Mouse (Mus musculus) midbrain, embryonic 12.5 days (tissue): ENCODE results near the gene Tmem202. TPM values are rescaled to one million over a fixed set of nuclear protein-coding genes. Genes with fewer than 3 reads are reported as not detected.
A peak's percentile ranks its signal among the peaks of the same experiment; 100 is the strongest.

Experiments
- ATAC-seq: fragments of 200-750 bp; cut with Nextera tagmentation; 2 replicates; pipeline ENCODE4 v1.8.0; 2017; ENCODE audit warnings: low read depth, moderate TSS enrichment, moderate library complexity; ENCODE audit not compliant: low FRiP score
- H3K27ac ChIP-seq: fragments of 300-500 bp; sonication (generic); replicated peaks from 2 replicates; pipeline ENCODE4 v1.5.1; 2016; ENCODE audit warnings: mild to moderate bottlenecking
- H3K27me3 ChIP-seq: fragments of 300-500 bp; sonication (generic); 2 replicates; pipeline ENCODE4 v1.6.1; 2016; ENCODE audit warnings: mild to moderate bottlenecking
- H3K36me3 ChIP-seq: fragments of 300-500 bp; sonication (generic); 2 replicates; pipeline ENCODE4 v1.6.1; 2016
- H3K4me1 ChIP-seq: fragments of 300-500 bp; sonication (generic); 2 replicates; pipeline ENCODE4 v1.6.1; 2016
- H3K4me2 ChIP-seq: fragments of 300-500 bp; sonication (generic); replicated peaks from 2 replicates; pipeline ENCODE4 v1.6.1; 2016; ENCODE audit warnings: mild to moderate bottlenecking, moderate library complexity
- H3K4me3 ChIP-seq: fragments of 300-500 bp; sonication (generic); 2 replicates; pipeline ENCODE4 v1.5.1; 2016; ENCODE audit warnings: mild to moderate bottlenecking
- H3K9ac ChIP-seq: fragments of 300-500 bp; sonication (generic); replicated peaks from 2 replicates; pipeline ENCODE4 v1.6.1; 2016; ENCODE audit warnings: mild to moderate bottlenecking, moderate library complexity
- H3K9me3 ChIP-seq: fragments of 300-500 bp; sonication (generic); 2 replicates; pipeline ENCODE4 v1.6.1; 2016; ENCODE audit warnings: mild to moderate bottlenecking
- WGBS: fragments of 180-500 bp; shearing (Covaris S2); methylation state at CpG from one replicate; pipeline ENCODE4 v1.1.7; 2016; 5-methylcytosine and 5-hydroxymethylcytosine counted together
- polyA plus RNA-seq: library from polyadenylated mRNA; unstranded; fragments of >200 nt; fragmentation: Nextera tagmentation; extraction: Ambion mirVana; gene quantifications from 2 replicates; pipeline ENCODE4 v1.2.1, GENCODE M21; 2016

Gene Tmem202
- polyA plus RNA-seq: 0.21 TPM in 1 of 2 replicates, not detected in the other

GRCm38 (mm10) chr9:59539441-59540137 is at the start of gene Tmem202, which contains the start of gene Hexa:
Tmem202 (minus strand) TSS chr9:59539847.
Hexa (plus strand) TSS chr9:59539540.
- Histone ChIP-seq H3K27me3 (peaks cover 14% of the 10 kb centered on the region), H3K9ac (peak within 1 kb of the TSS; percentile 70), H3K4me1 (peaks cover 31% of the 10 kb centered on the region), H3K9me3 (no peaks in the 10 kb centered on the region), H3K4me3 (peak within 1 kb of the TSS; percentile 57), H3K36me3 (no peaks in the 10 kb centered on the region), H3K4me2 (peak within 1 kb of the TSS; percentile 69), H3K27ac (no peak within 1 kb of the TSS)
- peak; percentile 93 for ATAC-seq
- 5% methylated on average over 55 of the region's 55 CpGs for WGBS

GRCm38 (mm10) chr9:59588710-59589671 is 49.3 kb upstream of the Tmem202 start:
- H3K9me3 ChIP-seq: no peaks in the 10 kb centered on the region
- H3K9ac ChIP-seq: no peak overlapping the region
- H3K27me3 ChIP-seq: peaks cover 48% of the 10 kb centered on the region

GRCm38 (mm10) chr9:59588252-59588651 is 48.6 kb upstream of the Tmem202 start:
- Histone ChIP-seq H3K27ac (peak overlapping the region; percentile 54), H3K4me2 (no peak overlapping the region; the same call in 1 of the 2 replicates), H3K27me3 (peaks cover 49% of the 10 kb centered on the region), H3K4me3 (no peak overlapping the region), H3K36me3 (no peaks in the 10 kb centered on the region), H3K9me3 (no peaks in the 10 kb centered on the region), H3K4me1 (peaks cover 25% of the 10 kb centered on the region), H3K9ac (no peak overlapping the region)
- no peak for ATAC-seq
- 46% methylated on average over 5 of the region's 5 CpGs for WGBS

More at GRCm38 (mm10) chr9:59588710-59589671, 49.3 kb upstream of the Tmem202 start:
- ATAC-seq: peak; percentile 89
- Histone ChIP-seq H3K4me2 (peak overlapping the region; percentile 42), H3K36me3 (no peaks in the 10 kb centered on the region), H3K4me3 (no peak overlapping the region), H3K27ac (peak overlapping the region; percentile 54), H3K4me1 (peaks cover 25% of the 10 kb centered on the region)
- WGBS: 24% methylated on average over 12 of the region's 12 CpGs

- no peak for ATAC-seq
- Histone ChIP-seq H3K4me2 (peak overlapping the region; percentile 41), H3K27ac (no peak overlapping the region), H3K4me3 (peak overlapping the region; percentile 10; the same call in 1 of the 2 replicates), H3K36me3 (no peaks in the 10 kb centered on the region), H3K9ac (0 out of 2 replicates have a peak overlapping the region, but pooled peaks have one; percentile 37), H3K9me3 (no peaks in the 10 kb centered on the region), H3K4me1 (peaks cover 25% of the 10 kb centered on the region), H3K27me3 (peaks cover 60% of the 10 kb centered on the region)
- 6% methylated on average over 13 of the region's 13 CpGs for WGBS
Observed at GRCm38 (mm10) chr9:59584871-59585308, 45.2 kb upstream of the Tmem202 start.

- no peaks in the 10 kb centered on the region for H3K36me3 ChIP-seq
- H3K27ac ChIP-seq: peak overlapping the region; percentile 64
- H3K4me2 ChIP-seq: peak overlapping the region; percentile 71
- peak overlapping the region; percentile 54 for H3K4me3 ChIP-seq
- no peaks in the 10 kb centered on the region for H3K9me3 ChIP-seq
- peak; percentile 68 for ATAC-seq
- peaks cover 13% of the 10 kb centered on the region for H3K4me1 ChIP-seq
- 0% methylated on average over 20 of the region's 20 CpGs for WGBS
- peaks cover 51% of the 10 kb centered on the region for H3K27me3 ChIP-seq
- H3K9ac ChIP-seq: peak overlapping the region; percentile 59
Observed at GRCm38 (mm10) chr9:59578505-59578867, 38.8 kb upstream of the Tmem202 start.

GRCm38 (mm10) chr9:59577844-59578504 is 38.3 kb upstream of the Tmem202 start, which contains the start of gene Celf6:
Celf6 (plus strand) TSS chr9:59577917.
- ATAC-seq: peak; percentile 97
- no peaks in the 10 kb centered on the region for H3K9me3 ChIP-seq
- peak within 1 kb of the TSS; percentile 64 for H3K27ac ChIP-seq
- peak within 1 kb of the TSS; percentile 59 for H3K9ac ChIP-seq
- peak within 1 kb of the TSS; percentile 71 for H3K4me2 ChIP-seq
- H3K36me3 ChIP-seq: no peaks in the 10 kb centered on the region
- H3K4me3 ChIP-seq: peak within 1 kb of the TSS; percentile 54
- peaks cover 13% of the 10 kb centered on the region for H3K4me1 ChIP-seq
- under 1% methylated on average over 58 of the region's 61 CpGs for WGBS
- H3K27me3 ChIP-seq: peaks cover 51% of the 10 kb centered on the region

GRCm38 (mm10) chr9:59577401-59577800 is 37.8 kb upstream of the Tmem202 start:
- Histone ChIP-seq H3K4me3 (peak overlapping the region; percentile 54), H3K4me2 (peak overlapping the region; percentile 71), H3K9ac (peak overlapping the region; percentile 59; the same call in 1 of the 2 replicates), H3K27me3 (peaks cover 50% of the 10 kb centered on the region), H3K36me3 (no peaks in the 10 kb centered on the region), H3K9me3 (no peaks in the 10 kb centered on the region), H3K4me1 (peaks cover 13% of the 10 kb centered on the region), H3K27ac (peak overlapping the region; percentile 52)
- no peak for ATAC-seq
- 15% methylated on average over 13 of the region's 13 CpGs for WGBS

GRCm38 (mm10) chr9:59571852-59572251 is 32.2 kb upstream of the Tmem202 start:
- no peaks in the 10 kb centered on the region for H3K9me3 ChIP-seq
- H3K36me3 ChIP-seq: no peaks in the 10 kb centered on the region
- peaks cover 14% of the 10 kb centered on the region for H3K27me3 ChIP-seq
- no peak overlapping the region for H3K4me2 ChIP-seq
- no peak overlapping the region for H3K9ac ChIP-seq
- WGBS: 85% methylated on average over 2 of the region's 2 CpGs
- H3K4me1 ChIP-seq: no peaks in the 10 kb centered on the region
- H3K27ac ChIP-seq: no peak overlapping the region
- no peak overlapping the region for H3K4me3 ChIP-seq
- no peak for ATAC-seq

GRCm38 (mm10) chr9:59567111-59567510 is 27.5 kb upstream of the Tmem202 start:
- Histone ChIP-seq H3K27ac (no peak overlapping the region), H3K4me3 (no peak overlapping the region), H3K36me3 (peaks cover 31% of the 10 kb centered on the region), H3K9me3 (no peaks in the 10 kb centered on the region), H3K4me2 (no peak overlapping the region), H3K4me1 (no peaks in the 10 kb centered on the region), H3K27me3 (no peaks in the 10 kb centered on the region), H3K9ac (no peak overlapping the region)
- no peak for ATAC-seq
- 32% methylated on average over 6 of the region's 6 CpGs for WGBS

- Histone ChIP-seq H3K36me3 (peaks cover 41% of the 10 kb centered on the region), H3K4me3 (no peak overlapping the region), H3K4me2 (no peak overlapping the region), H3K9me3 (no peaks in the 10 kb centered on the region), H3K4me1 (no peaks in the 10 kb centered on the region), H3K27me3 (no peaks in the 10 kb centered on the region), H3K27ac (no peak overlapping the region), H3K9ac (no peak overlapping the region)
- WGBS: 37% methylated on average over 4 of the region's 4 CpGs
- ATAC-seq: no peak
Observed at GRCm38 (mm10) chr9:59565600-59565999, 26.0 kb upstream of the Tmem202 start.

GRCm38 (mm10) chr9:59553719-59554118 is 14.1 kb upstream of the Tmem202 start:
- peaks cover 20% of the 10 kb centered on the region for H3K36me3 ChIP-seq
- no peak overlapping the region for H3K4me2 ChIP-seq
- H3K27me3 ChIP-seq: no peaks in the 10 kb centered on the region
- H3K4me3 ChIP-seq: no peak overlapping the region
- no peak overlapping the region for H3K27ac ChIP-seq
- no peaks in the 10 kb centered on the region for H3K9me3 ChIP-seq
- no peak for ATAC-seq
- WGBS: 91% methylated on average over 4 of the region's 4 CpGs
- H3K9ac ChIP-seq: no peak overlapping the region
- no peaks in the 10 kb centered on the region for H3K4me1 ChIP-seq
